Mouse (Mus musculus): Measurements from ENCODE around the gene Enpep. TPM values are rescaled to one million over a fixed set of nuclear protein-coding genes. Genes with fewer than 3 reads are reported as not detected.
A peak's percentile ranks its signal among the peaks of the same experiment; 100 is the strongest.

Enpep gene
- polyA plus RNA-seq, 1 experiment from 2014 or later = 1.6 TPM

DNA sequence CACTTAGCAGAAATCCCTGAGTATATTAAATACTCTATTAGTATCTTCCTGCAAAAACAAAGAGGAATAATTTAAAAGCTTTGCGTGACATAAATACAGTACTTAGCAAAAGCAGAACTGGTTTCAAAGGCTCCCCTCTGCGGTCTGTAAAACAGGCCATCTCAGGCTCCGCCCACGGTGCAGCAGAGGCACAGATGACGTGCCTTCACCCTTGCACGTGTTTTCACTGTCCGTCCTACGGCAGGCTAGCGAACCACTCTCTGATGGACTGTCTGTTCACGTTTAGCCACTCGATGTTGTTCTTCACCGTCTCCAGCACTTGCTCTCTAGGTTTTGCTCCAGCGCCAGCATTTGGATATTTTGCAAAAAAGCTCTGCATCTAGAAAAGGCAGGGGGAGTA lies 62.5 kb downstream of the Enpep start:
- Histone ChIP-seq H3K4me1 (no peaks in the 10 kb centered on the region), H3K36me3 (no peaks in the 10 kb centered on the region), H3K9ac (replicated peaks) (no peak overlapping the region), H3K4me2 (replicated peaks) (no peak overlapping the region), H3K4me3 (no peak overlapping the region), H3K27ac (replicated peaks) (no peak overlapping the region), H3K9me3 (no peaks in the 10 kb centered on the region), H3K27me3 (no peaks in the 10 kb centered on the region)
- no peak for ATAC-seq (replicated peaks)
- WGBS = 62% methylated on average over 13 of the region's 13 CpGs

- WGBS = 93% methylated on average over 12 of the region's 12 CpGs
- no peaks in the 10 kb centered on the region for H3K27me3 ChIP-seq
These were observed 63.4 kb downstream of the Enpep start for GRCm38 (mm10) chr3:129268886-129269683.

DNA sequence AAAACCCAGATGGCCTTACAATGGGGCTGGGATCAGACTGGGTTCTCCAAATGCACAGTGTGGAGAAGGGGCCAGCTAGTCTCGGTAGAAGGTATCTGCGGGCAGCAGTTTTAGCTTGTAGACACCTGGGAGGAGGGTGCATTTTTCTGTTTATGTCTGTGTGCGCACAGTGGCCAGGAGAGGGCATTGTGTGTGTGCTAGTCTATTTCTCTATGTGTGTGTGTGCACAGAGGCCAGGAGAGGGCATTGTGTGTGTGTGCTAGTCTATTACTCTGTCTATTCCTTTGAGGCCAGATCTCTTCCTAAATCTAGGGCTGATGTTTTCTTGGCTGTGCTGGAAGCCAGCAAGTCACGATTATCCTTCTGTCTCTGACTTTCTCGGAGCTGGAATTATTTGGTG lies 74.0 kb downstream of the Enpep start:
- Histone ChIP-seq H3K9me3 (no peaks in the 10 kb centered on the region), H3K36me3 (no peaks in the 10 kb centered on the region), H3K27me3 (no peaks in the 10 kb centered on the region), H3K4me3 (no peak overlapping the region), H3K27ac (replicated peaks) (no peak overlapping the region), H3K9ac (replicated peaks) (no peak overlapping the region), H3K4me1 (no peaks in the 10 kb centered on the region), H3K4me2 (replicated peaks) (no peak overlapping the region)
- no peak for ATAC-seq (replicated peaks)
- 90% methylated on average over 5 of the region's 5 CpGs for WGBS

More at GRCm38 (mm10) chr3:129268886-129269683, 63.4 kb downstream of the Enpep start:
- H3K9ac ChIP-seq (replicated peaks) = no peak overlapping the region
- no peak overlapping the region for H3K4me2 ChIP-seq (replicated peaks)
- no peak overlapping the region for H3K27ac ChIP-seq (replicated peaks)
- no peak overlapping the region for H3K4me3 ChIP-seq
- no peak for ATAC-seq (replicated peaks)
- no peaks in the 10 kb centered on the region for H3K9me3 ChIP-seq
- H3K4me1 ChIP-seq = no peaks in the 10 kb centered on the region
- no peaks in the 10 kb centered on the region for H3K36me3 ChIP-seq

GRCm38 (mm10) chr3:129256766-129257165 lies 75.8 kb downstream of the Enpep start:
- WGBS = 61% methylated on average over 8 of the region's 8 CpGs
- Histone ChIP-seq H3K9ac (replicated peaks) (no peak overlapping the region), H3K4me1 (no peaks in the 10 kb centered on the region), H3K4me3 (peak overlapping the region; percentile 29; the same call in 1 of the 2 replicates), H3K27ac (replicated peaks) (no peak overlapping the region), H3K9me3 (no peaks in the 10 kb centered on the region), H3K36me3 (no peaks in the 10 kb centered on the region), H3K4me2 (replicated peaks) (peak overlapping the region; percentile 30), H3K27me3 (no peaks in the 10 kb centered on the region)
- ATAC-seq (replicated peaks) = peak; percentile 58; the same call in 1 of the 2 replicates

- Histone ChIP-seq H3K27me3 (no peaks in the 10 kb centered on the region), H3K9ac (replicated peaks) (no peak overlapping the region), H3K27ac (replicated peaks) (no peak overlapping the region), H3K36me3 (no peaks in the 10 kb centered on the region), H3K4me3 (peak overlapping the region; percentile 29), H3K9me3 (no peaks in the 10 kb centered on the region), H3K4me2 (replicated peaks) (peak overlapping the region; percentile 30), H3K4me1 (no peaks in the 10 kb centered on the region)
- no peak; the same call in 1 of the 2 replicates for ATAC-seq (replicated peaks)
- WGBS = 58% methylated on average over 19 of the region's 19 CpGs
These were observed 76.2 kb downstream of the Enpep start for GRCm38 (mm10) chr3:129256283-129256682.

- 48% methylated on average over 10 of the region's 10 CpGs for WGBS
- Histone ChIP-seq H3K27ac (replicated peaks) (no peak overlapping the region), H3K9me3 (no peaks in the 10 kb centered on the region), H3K27me3 (no peaks in the 10 kb centered on the region), H3K4me1 (no peaks in the 10 kb centered on the region), H3K36me3 (no peaks in the 10 kb centered on the region), H3K4me2 (replicated peaks) (no peak overlapping the region; the same call in 1 of the 2 replicates), H3K9ac (replicated peaks) (no peak overlapping the region), H3K4me3 (peak overlapping the region; percentile 8; the same call in 1 of the 2 replicates)
- 0 out of 2 replicates have a peak, but pooled peaks have one; percentile 57 for ATAC-seq (replicated peaks)
These were observed 78.3 kb downstream of the Enpep start for GRCm38 (mm10) chr3:129254246-129254645.

GRCm38 (mm10) chr3:129250997-129251396 lies 81.5 kb downstream of the Enpep start:
- H3K27ac ChIP-seq (replicated peaks) = no peak overlapping the region
- no peak for ATAC-seq (replicated peaks)
- no peaks in the 10 kb centered on the region for H3K4me1 ChIP-seq
- WGBS = 85% methylated on average over 9 of the region's 9 CpGs
- H3K4me2 ChIP-seq (replicated peaks) = no peak overlapping the region
- no peak overlapping the region for H3K9ac ChIP-seq (replicated peaks)
- H3K27me3 ChIP-seq = no peaks in the 10 kb centered on the region
- H3K4me3 ChIP-seq = no peak overlapping the region
- no peaks in the 10 kb centered on the region for H3K9me3 ChIP-seq
- H3K36me3 ChIP-seq = no peaks in the 10 kb centered on the region

DNA sequence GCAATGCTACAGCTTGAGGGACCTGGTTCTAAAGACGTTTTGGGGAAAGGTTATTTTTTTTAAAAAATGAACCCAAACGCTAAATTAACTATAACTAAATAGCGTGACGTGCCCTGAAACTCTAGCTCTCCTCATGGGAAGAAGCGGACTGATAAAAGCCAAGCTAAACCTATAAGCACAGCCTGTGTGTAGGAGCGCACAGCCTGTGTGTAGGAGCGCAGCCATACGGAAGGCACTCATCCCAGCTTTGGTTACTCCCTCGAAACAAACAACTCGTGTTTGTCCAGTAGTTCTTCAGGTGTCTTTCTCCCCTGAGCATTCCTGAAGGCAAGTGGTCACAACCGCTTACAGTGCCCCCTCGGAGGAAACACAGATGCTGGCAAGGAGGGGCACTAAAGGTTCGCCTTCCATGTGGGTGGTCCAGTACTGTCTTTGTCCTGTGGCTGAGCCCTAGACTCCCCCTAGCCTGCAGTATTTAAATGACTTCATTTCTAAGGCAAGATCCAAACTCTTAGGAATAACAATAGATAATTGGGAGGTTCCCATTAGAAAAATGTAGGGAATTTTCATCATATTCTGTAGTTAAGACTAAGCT lies 93.8 kb downstream of the Enpep start:
- Histone ChIP-seq H3K4me1 (no peaks in the 10 kb centered on the region), H3K27me3 (no peaks in the 10 kb centered on the region), H3K36me3 (no peaks in the 10 kb centered on the region), H3K4me2 (replicated peaks) (no peak overlapping the region), H3K27ac (replicated peaks) (no peak overlapping the region), H3K9ac (replicated peaks) (no peak overlapping the region), H3K4me3 (no peak overlapping the region), H3K9me3 (no peaks in the 10 kb centered on the region)
- no peak for ATAC-seq (replicated peaks)
- WGBS = 32% methylated on average over 13 of the region's 13 CpGs

DNA sequence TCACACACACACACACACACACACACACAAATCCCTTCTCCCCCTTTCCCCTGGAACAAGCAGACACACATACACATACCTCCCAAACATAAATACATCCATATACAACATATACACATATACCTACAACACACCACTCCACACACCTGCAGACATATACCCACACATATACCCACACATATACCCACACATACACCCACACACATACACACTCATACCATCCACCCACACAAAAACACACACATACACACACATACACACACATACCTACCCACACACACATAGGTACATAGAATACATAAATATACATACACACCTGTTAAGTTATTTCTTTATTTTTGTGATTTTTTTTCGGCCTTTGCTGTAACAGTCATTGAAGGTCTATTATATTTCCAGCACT lies 94.5 kb downstream of the Enpep start:
- no peaks in the 10 kb centered on the region for H3K36me3 ChIP-seq
- no peaks in the 10 kb centered on the region for H3K27me3 ChIP-seq
- H3K27ac ChIP-seq (replicated peaks) = no peak overlapping the region
- no peaks in the 10 kb centered on the region for H3K9me3 ChIP-seq
- no peak for ATAC-seq (replicated peaks)
- no peak overlapping the region for H3K4me3 ChIP-seq
- no peak overlapping the region for H3K4me2 ChIP-seq (replicated peaks)
- no peaks in the 10 kb centered on the region for H3K4me1 ChIP-seq
- WGBS = 81% methylated on average over 1 of the region's 1 CpGs
- H3K9ac ChIP-seq (replicated peaks) = no peak overlapping the region

DNA sequence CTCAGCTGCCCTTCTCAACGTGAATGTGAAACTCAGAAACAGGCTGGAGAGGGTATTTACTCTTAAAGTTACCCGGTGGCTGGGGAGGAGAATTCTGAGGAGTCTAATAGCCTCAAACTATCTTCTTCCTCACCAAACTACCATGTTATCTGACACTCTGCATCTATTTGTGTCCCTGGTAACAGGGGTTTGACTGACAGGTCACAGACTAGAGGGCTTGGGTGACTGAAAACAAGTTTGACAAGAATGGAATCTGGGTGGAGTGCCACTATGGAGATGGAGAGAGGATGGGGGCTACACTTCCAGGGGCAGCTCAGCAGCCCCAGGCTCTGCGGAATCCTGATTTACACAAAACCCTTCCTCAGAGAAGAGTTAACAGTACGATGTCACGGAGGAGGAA lies 105.2 kb downstream of the Enpep start:
- H3K4me2 ChIP-seq (replicated peaks) = no peak overlapping the region
- no peaks in the 10 kb centered on the region for H3K9me3 ChIP-seq
- no peaks in the 10 kb centered on the region for H3K36me3 ChIP-seq
- no peak overlapping the region for H3K4me3 ChIP-seq
- no peak overlapping the region for H3K27ac ChIP-seq (replicated peaks)
- WGBS = 5% methylated on average over 5 of the region's 5 CpGs
- no peak overlapping the region for H3K9ac ChIP-seq (replicated peaks)
- ATAC-seq (replicated peaks) = no peak
- no peaks in the 10 kb centered on the region for H3K4me1 ChIP-seq
- peaks cover 69% of the 10 kb centered on the region for H3K27me3 ChIP-seq

GRCm38 (mm10) chr3:129226681-129227080 lies 105.8 kb downstream of the Enpep start:
- peaks cover 74% of the 10 kb centered on the region for H3K27me3 ChIP-seq
- WGBS = 1% methylated on average over 6 of the region's 6 CpGs
- no peaks in the 10 kb centered on the region for H3K4me1 ChIP-seq
- no peak overlapping the region for H3K9ac ChIP-seq (replicated peaks)
- no peaks in the 10 kb centered on the region for H3K36me3 ChIP-seq
- no peak overlapping the region for H3K4me2 ChIP-seq (replicated peaks)
- H3K9me3 ChIP-seq = no peaks in the 10 kb centered on the region
- no peak overlapping the region for H3K27ac ChIP-seq (replicated peaks)
- no peak overlapping the region for H3K4me3 ChIP-seq
- ATAC-seq (replicated peaks) = no peak

DNA sequence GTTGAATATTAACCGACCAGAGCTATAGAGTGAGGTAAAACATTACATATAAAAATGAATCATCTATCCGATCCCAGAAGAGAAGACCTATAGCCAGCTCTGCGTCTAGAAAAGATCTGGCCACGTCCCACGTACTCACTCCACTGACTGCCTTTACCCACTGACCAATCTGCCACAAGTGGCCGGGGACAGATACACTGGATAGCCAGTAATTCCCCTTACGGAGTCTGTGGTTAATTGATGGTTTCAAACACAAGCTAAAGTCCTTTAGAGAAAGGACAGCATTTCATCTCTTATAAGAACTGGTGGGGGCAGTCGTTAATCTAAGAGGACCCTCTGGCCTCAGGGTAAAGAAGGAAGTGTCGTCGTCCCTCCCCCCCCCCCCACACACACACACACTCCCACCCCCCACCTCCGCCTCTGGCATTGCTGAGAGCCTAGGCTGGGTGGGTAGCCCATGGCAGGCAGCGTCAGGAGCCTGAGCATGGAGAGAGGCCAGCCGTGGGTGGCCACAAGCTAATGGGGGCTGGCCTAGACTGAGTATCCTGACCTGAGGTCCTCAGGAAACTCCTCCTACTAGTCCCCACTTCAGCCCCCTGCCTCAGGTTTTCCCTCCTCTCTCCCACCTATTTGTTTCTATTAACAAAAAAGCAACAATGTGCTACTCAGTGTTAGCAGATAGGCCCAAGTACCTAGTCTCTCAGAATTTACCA lies 106.8 kb downstream of the Enpep start:
- no peak overlapping the region for H3K4me3 ChIP-seq
- H3K4me2 ChIP-seq (replicated peaks) = no peak overlapping the region
- H3K9me3 ChIP-seq = no peaks in the 10 kb centered on the region
- no peak overlapping the region for H3K27ac ChIP-seq (replicated peaks)
- H3K36me3 ChIP-seq = no peaks in the 10 kb centered on the region
- peaks cover 82% of the 10 kb centered on the region for H3K27me3 ChIP-seq
- no peak overlapping the region for H3K9ac ChIP-seq (replicated peaks)
- 1% methylated on average over 13 of the region's 13 CpGs for WGBS
- ATAC-seq (replicated peaks) = 0 out of 2 replicates have a peak, but pooled peaks have one; percentile 21
- H3K4me1 ChIP-seq = no peaks in the 10 kb centered on the region

Measured in forebrain, embryonic 15.5 days (tissue).